Mouse (Mus musculus) hindbrain, embryonic 16.5 days (tissue): ENCODE measurements around the gene Nfatc2. TPM values are rescaled to one million over a fixed set of nuclear protein-coding genes. Genes with fewer than 3 reads are reported as not detected.

Experiments used
- ATAC-seq: fragments of 200-750 bp; cut with Nextera tagmentation; 2 replicates; pipeline ENCODE4 v1.8.0; 2017; ENCODE audit warnings: moderate TSS enrichment, moderate library complexity
- H3K27ac ChIP-seq: fragments of 300-500 bp; sonication (generic); 2 replicates; pipeline ENCODE4 v1.5.1; 2014; ENCODE audit warnings: low read depth, mild to moderate bottlenecking, control low read depth, low read length, moderate library complexity
- H3K27me3 ChIP-seq: fragments of 300-500 bp; sonication (generic); replicated peaks from 2 replicates; pipeline ENCODE4 v1.6.1; 2014; ENCODE audit warnings: low read length; ENCODE audit not compliant: control insufficient read depth, insufficient read depth
- H3K36me3 ChIP-seq: fragments of 300-500 bp; sonication (generic); 2 replicates; pipeline ENCODE4 v1.6.1; 2014; ENCODE audit warnings: mild to moderate bottlenecking, low read length, moderate library complexity, mixed read lengths; ENCODE audit not compliant: control insufficient read depth, insufficient read depth
- H3K4me1 ChIP-seq: fragments of 300-500 bp; sonication (generic); 2 replicates; pipeline ENCODE4 v1.6.1; 2014; ENCODE audit warnings: low read depth, low read length; ENCODE audit not compliant: control insufficient read depth, insufficient read depth
- H3K4me2 ChIP-seq: fragments of 300-500 bp; sonication (generic); 2 replicates; pipeline ENCODE4 v1.6.1; 2014; ENCODE audit warnings: mild to moderate bottlenecking, low read length, control low read depth, moderate library complexity
- H3K4me3 ChIP-seq: fragments of 300-500 bp; sonication (generic); 2 replicates; pipeline ENCODE4 v1.5.1; 2014; ENCODE audit warnings: mild to moderate bottlenecking, low read length, control low read depth, moderate library complexity
- H3K9ac ChIP-seq: fragments of 300-500 bp; sonication (generic); 2 replicates; pipeline ENCODE4 v1.6.1; 2014; ENCODE audit warnings: low read depth, mild to moderate bottlenecking, control low read depth, low read length, moderate library complexity
- H3K9me3 ChIP-seq: fragments of 300-500 bp; sonication (generic); 2 replicates; pipeline ENCODE4 v1.6.1; 2014; ENCODE audit warnings: mild to moderate bottlenecking, low read length, moderate library complexity; ENCODE audit not compliant: control insufficient read depth
- WGBS: fragments of 180-500 bp; shearing (Covaris S2); extraction: QIAGEN DNeasy Blood & Tissue Kit; methylation state at CpG from one replicate; pipeline ENCODE4 v1.1.7; 2014; 5-methylcytosine and 5-hydroxymethylcytosine counted together
- polyA plus RNA-seq: library from polyadenylated mRNA; unstranded; fragments of >200 nt; fragmentation: Nextera tagmentation; extraction: Ambion mirVana; gene quantifications from 2 replicates; pipeline ENCODE4 v1.2.1, GENCODE M21; 2015

Nfatc2 gene
- polyA plus RNA-seq, 1 experiment from 2014 or later, result 6.2 TPM

- no peak overlapping the region for H3K4me3 ChIP-seq
- no peak overlapping the region for H3K9ac ChIP-seq
- H3K27me3 ChIP-seq, result no peaks in the 10 kb centered on the region; the same call in 1 of the 2 replicates
- no peak overlapping the region for H3K4me2 ChIP-seq
- H3K27ac ChIP-seq, result no peak overlapping the region
- H3K4me1 ChIP-seq, result peaks cover 4% of the 10 kb centered on the region; the same call in 1 of the 2 replicates
- no peaks in the 10 kb centered on the region for H3K36me3 ChIP-seq
- no peaks in the 10 kb centered on the region for H3K9me3 ChIP-seq
- 55% methylated on average over 13 of the region's 13 CpGs for WGBS
- no peak for ATAC-seq
Measured at GRCm38 (mm10) chr2:168613092-168613880, 11.8 kb upstream of the Nfatc2 start.

GRCm38 (mm10) chr2:168610941-168611340 lies 9.5 kb upstream of the Nfatc2 start:
- ATAC-seq, result no peak; the same call in 1 of the 2 replicates
- no peak overlapping the region for H3K27ac ChIP-seq
- H3K4me2 ChIP-seq, result no peak overlapping the region
- no peaks in the 10 kb centered on the region; the same call in 1 of the 2 replicates for H3K27me3 ChIP-seq
- WGBS, result 79% methylated on average over 3 of the region's 3 CpGs
- H3K4me1 ChIP-seq, result peaks cover 7% of the 10 kb centered on the region; the same call in 1 of the 2 replicates
- no peak overlapping the region for H3K4me3 ChIP-seq
- no peaks in the 10 kb centered on the region for H3K9me3 ChIP-seq
- H3K9ac ChIP-seq, result no peak overlapping the region
- no peaks in the 10 kb centered on the region for H3K36me3 ChIP-seq

DNA sequence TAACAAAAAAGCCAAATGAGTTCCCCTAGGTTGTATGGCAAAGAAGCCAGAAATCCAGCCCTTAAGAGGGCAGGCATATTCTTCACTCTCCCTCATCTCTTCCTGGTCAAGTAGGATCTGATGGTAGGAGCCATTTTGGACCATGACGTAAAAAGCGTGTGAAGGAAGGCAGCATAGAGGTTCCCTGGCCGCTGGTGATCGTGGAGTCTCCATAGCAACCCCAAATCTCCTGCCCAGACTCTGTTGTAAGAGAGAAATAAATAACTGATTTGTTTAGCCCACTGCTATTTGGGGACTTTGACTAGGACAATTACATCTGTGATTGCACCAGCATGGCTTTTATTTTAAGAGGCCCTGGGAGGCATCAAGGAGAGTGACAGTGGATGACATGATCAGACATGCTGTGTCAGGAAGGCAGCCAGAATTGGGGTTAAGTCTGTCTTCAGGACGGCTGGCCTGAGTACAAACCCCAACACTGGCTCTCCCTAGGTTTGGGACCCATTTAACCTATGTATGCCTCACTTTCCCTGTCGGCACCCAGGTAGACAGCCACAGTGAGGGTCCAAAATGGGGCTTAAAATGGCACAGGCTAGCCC lies 8.3 kb upstream of the Nfatc2 start:
- H3K27ac ChIP-seq, result no peak overlapping the region
- peak; percentile 57 for ATAC-seq

GRCm38 (mm10) chr2:168608125-168608564 lies 6.7 kb upstream of the Nfatc2 start:
- no peaks in the 10 kb centered on the region; the same call in 1 of the 2 replicates for H3K27me3 ChIP-seq
- ATAC-seq, result no peak
- H3K9ac ChIP-seq, result no peak overlapping the region; the same call in 1 of the 2 replicates
- H3K27ac ChIP-seq, result no peak overlapping the region
- no peaks in the 10 kb centered on the region for H3K9me3 ChIP-seq
- WGBS, result 62% methylated on average over 9 of the region's 9 CpGs
- H3K4me3 ChIP-seq, result no peak overlapping the region
- H3K36me3 ChIP-seq, result no peaks in the 10 kb centered on the region
- H3K4me2 ChIP-seq, result no peak overlapping the region
- H3K4me1 ChIP-seq, result peaks cover 6% of the 10 kb centered on the region

More for the DNA sequence above, 8.3 kb upstream of the Nfatc2 start:
- no peak overlapping the region for H3K4me3 ChIP-seq
- peaks cover 4% of the 10 kb centered on the region for H3K4me1 ChIP-seq
- H3K36me3 ChIP-seq, result no peaks in the 10 kb centered on the region
- WGBS, result 39% methylated on average over 6 of the region's 6 CpGs
- H3K9me3 ChIP-seq, result no peaks in the 10 kb centered on the region
- H3K4me2 ChIP-seq, result no peak overlapping the region
- H3K9ac ChIP-seq, result no peak overlapping the region
- no peaks in the 10 kb centered on the region; the same call in 1 of the 2 replicates for H3K27me3 ChIP-seq

- Histone ChIP-seq H3K9me3 (no peaks in the 10 kb centered on the region), H3K4me2 (no peak overlapping the region), H3K27ac (no peak overlapping the region), H3K9ac (no peak overlapping the region), H3K4me3 (no peak overlapping the region), H3K36me3 (no peaks in the 10 kb centered on the region), H3K27me3 (peaks cover 4% of the 10 kb centered on the region; the same call in 1 of the 2 replicates), H3K4me1 (peaks cover 28% of the 10 kb centered on the region)
- WGBS, result 45% methylated on average over 16 of the region's 16 CpGs
- no peak for ATAC-seq
Measured at GRCm38 (mm10) chr2:168604655-168605070, 3.2 kb upstream of the Nfatc2 start.

- ATAC-seq, result no peak
- 17% methylated on average over 12 of the region's 12 CpGs for WGBS
- Histone ChIP-seq H3K9ac (no peak overlapping the region), H3K4me1 (peaks cover 25% of the 10 kb centered on the region), H3K36me3 (no peaks in the 10 kb centered on the region), H3K9me3 (no peaks in the 10 kb centered on the region), H3K27ac (no peak overlapping the region), H3K4me2 (peak overlapping the region; percentile 7; the same call in 1 of the 2 replicates), H3K27me3 (peaks cover 4% of the 10 kb centered on the region; the same call in 1 of the 2 replicates), H3K4me3 (no peak overlapping the region)
Measured at GRCm38 (mm10) chr2:168602387-168602741, 907 bp upstream of the Nfatc2 start.

GRCm38 (mm10) chr2:168600750-168601490 lies 537 bp downstream of the Nfatc2 start:
- Histone ChIP-seq H3K27me3 (peaks cover 6% of the 10 kb centered on the region; the same call in 1 of the 2 replicates), H3K4me2 (peak overlapping the region; percentile 56), H3K27ac (peak overlapping the region; percentile 50), H3K9ac (peak overlapping the region; percentile 56), H3K36me3 (no peaks in the 10 kb centered on the region), H3K4me1 (peaks cover 25% of the 10 kb centered on the region), H3K4me3 (peak overlapping the region; percentile 42), H3K9me3 (no peaks in the 10 kb centered on the region)
- 1% methylated on average over 30 of the region's 32 CpGs for WGBS
- ATAC-seq, result peak; percentile 79

- Histone ChIP-seq H3K9ac (no peak overlapping the region), H3K36me3 (no peaks in the 10 kb centered on the region), H3K27ac (no peak overlapping the region), H3K9me3 (no peaks in the 10 kb centered on the region), H3K27me3 (peaks cover 10% of the 10 kb centered on the region), H3K4me3 (no peak overlapping the region), H3K4me2 (no peak overlapping the region), H3K4me1 (peaks cover 12% of the 10 kb centered on the region)
- ATAC-seq, result no peak
- 74% methylated on average over 7 of the region's 7 CpGs for WGBS
Measured at GRCm38 (mm10) chr2:168595693-168596092, 5.8 kb downstream of the Nfatc2 start.

GRCm38 (mm10) chr2:168593676-168594075 lies 7.8 kb downstream of the Nfatc2 start:
- ATAC-seq, result no peak

More at GRCm38 (mm10) chr2:168593676-168594075, 7.8 kb downstream of the Nfatc2 start:
- no peaks in the 10 kb centered on the region for H3K36me3 ChIP-seq
- peaks cover 18% of the 10 kb centered on the region for H3K4me1 ChIP-seq
- peaks cover 14% of the 10 kb centered on the region for H3K27me3 ChIP-seq
- H3K4me2 ChIP-seq, result no peak overlapping the region
- no peaks in the 10 kb centered on the region for H3K9me3 ChIP-seq
- no peak overlapping the region for H3K4me3 ChIP-seq
- H3K9ac ChIP-seq, result no peak overlapping the region
- WGBS, result 91% methylated on average over 6 of the region's 6 CpGs
- no peak overlapping the region for H3K27ac ChIP-seq
